Mouse (Mus musculus) liver, adult 2 months (tissue): ENCODE results near the gene Plekhm1.
A peak's percentile ranks its signal among the peaks of the same experiment; 100 is the strongest.

Source experiments
- CTCF ChIP-seq: fragments of 200-500 bp; IDR thresholded peaks from 2 replicates; pipeline ENCODE4 v1.5.1; 2011; ENCODE audit warnings: low read depth, low read length, control low read depth
- POLR2A ChIP-seq: fragments of 200-500 bp; IDR thresholded peaks from 2 replicates; pipeline ENCODE4 v1.6.1; 2011; ENCODE audit warnings: low read length, control low read depth; ENCODE audit not compliant: insufficient read depth; ENCODE audit errors: extremely low read depth

DNA sequence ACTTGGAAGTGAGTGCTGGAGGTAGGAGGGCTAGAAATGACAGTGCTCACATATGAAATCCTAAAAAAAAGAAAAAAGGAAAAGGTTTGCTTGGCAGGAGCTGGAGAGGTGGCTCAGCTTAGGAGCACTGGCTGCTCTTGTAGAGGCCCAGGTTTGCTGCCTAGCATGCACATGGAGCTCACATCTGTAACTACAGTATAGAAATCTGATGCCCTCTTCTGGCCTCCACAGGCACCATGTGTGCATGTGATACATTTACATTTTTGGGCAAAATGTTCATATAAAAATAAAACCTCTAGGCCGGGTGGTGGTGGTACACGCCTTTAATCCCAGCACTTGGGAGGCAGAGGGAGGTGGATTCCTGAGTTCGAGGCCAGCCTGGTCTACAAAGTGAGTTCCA, 13.4 kb downstream of the Plekhm1 start:
- 0 out of 2 replicates have a peak, but pooled peaks have one; percentile 21 for TF ChIP-seq CTCF
- no peak for TF ChIP-seq POLR2A
